In the genomic region with DNA sequence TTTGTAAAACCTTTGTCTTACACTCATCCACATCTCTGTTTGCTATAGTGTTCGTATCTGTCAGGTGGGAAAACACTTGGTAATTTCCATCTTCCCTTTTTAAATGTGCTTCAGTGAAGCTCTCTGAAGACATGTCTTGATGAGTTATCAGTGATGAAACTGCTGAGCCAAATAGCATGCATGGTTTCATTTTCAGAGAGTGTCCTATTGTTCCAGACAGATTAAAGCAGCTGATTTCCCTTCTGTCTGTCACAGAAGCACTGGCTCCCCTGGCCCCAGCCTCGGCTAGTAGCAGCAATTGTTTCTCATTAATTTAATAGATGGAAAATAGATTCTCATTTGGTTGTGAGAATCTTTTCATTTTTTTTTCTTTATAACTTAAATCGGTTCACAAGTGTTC, we compare ENCODE assay signal across 28 mouse cellular contexts. TPM values are rescaled to one million over a fixed set of nuclear protein-coding genes. Genes with fewer than 3 reads are reported as not detected.
DNase-seq lines count a peak whose midpoint lies in the region; ATAC-seq and TF ChIP-seq lines count a peak whose summit lies in the region.
"Had no signal": no experiment of that assay in that cellular context is flagged by ENCODE, and none has a peak within 500 bp of the region (broad histone marks: within the 10 kb centered on the region; RNA-seq: fewer than 3 reads in every experiment).

No protein-coding gene starts in this region.

- no peaks in the 10 kb centered on the region for H3K4me1 ChIP-seq in forebrain, postnatal 0 days (ENCODE audit: insufficient read depth)
- peaks cover 11% of the 10 kb centered on the region for H3K4me1 ChIP-seq in forebrain, embryonic 10.5 days
- H3K4me1 ChIP-seq in midbrain, postnatal 0 days (ENCODE audit: insufficient read depth, low read length), result no peaks in the 10 kb centered on the region
- no peaks in the 10 kb centered on the region for H3K4me1 ChIP-seq in midbrain, embryonic 14.5 days (ENCODE audit: control insufficient read depth, insufficient read depth, low read length)
- peaks cover 22% of the 10 kb centered on the region for H3K4me1 ChIP-seq in intestine, embryonic 15.5 days (replicated peaks)
- H3K4me1 ChIP-seq: forebrain, embryonic 12.5 days; hindbrain, embryonic 12.5 days had no signal

- no peaks in the 10 kb centered on the region for H3K27me3 ChIP-seq in forebrain, postnatal 0 days (ENCODE audit: insufficient read depth, low read length)
- no peaks in the 10 kb centered on the region for H3K27me3 ChIP-seq in forebrain, embryonic 10.5 days (ENCODE audit: poor library complexity, severe bottlenecking)
- H3K27me3 ChIP-seq in midbrain, postnatal 0 days (ENCODE audit: insufficient read depth, low read length), result no peaks in the 10 kb centered on the region
- no peaks in the 10 kb centered on the region for H3K27me3 ChIP-seq in midbrain, embryonic 14.5 days (ENCODE audit: control insufficient read depth, insufficient read depth, low read length)
- no peaks in the 10 kb centered on the region for H3K27me3 ChIP-seq in intestine, embryonic 15.5 days (replicated peaks)
- H3K27me3 ChIP-seq: embryonic facial prominence, embryonic 15.5 days; forebrain, embryonic 12.5 days; heart, embryonic 13.5 days; hindbrain, embryonic 12.5 days had no signal

- H3K4me3 ChIP-seq in forebrain, postnatal 0 days (ENCODE audit: low read depth, low read length), result no peak overlapping the region
- no peak overlapping the region for H3K4me3 ChIP-seq in forebrain, embryonic 10.5 days
- H3K4me3 ChIP-seq in midbrain, postnatal 0 days (ENCODE audit: low read depth, low read length), result no peak overlapping the region
- H3K4me3 ChIP-seq in midbrain, embryonic 14.5 days (replicated peaks; ENCODE audit: low read depth, low read length), result no peak overlapping the region
- no peak overlapping the region for H3K4me3 ChIP-seq in intestine, embryonic 15.5 days (replicated peaks)
- H3K4me3 ChIP-seq: embryonic facial prominence, embryonic 15.5 days; forebrain, embryonic 12.5 days; gastrocnemius, adult 2 months; heart, embryonic 13.5 days; hindbrain, embryonic 12.5 days had no signal

- H3K4me2 ChIP-seq in forebrain, postnatal 0 days (ENCODE audit: low read depth), result no peak overlapping the region
- no peak overlapping the region for H3K4me2 ChIP-seq in midbrain, postnatal 0 days (ENCODE audit: low read depth, low read length, poor library complexity, severe bottlenecking)
- H3K4me2 ChIP-seq in midbrain, embryonic 14.5 days (ENCODE audit: low read length), result no peak overlapping the region
- H3K4me2 ChIP-seq in intestine, embryonic 15.5 days (replicated peaks), result no peak overlapping the region
- H3K4me2 ChIP-seq: embryonic facial prominence, embryonic 15.5 days; forebrain, embryonic 12.5 days; heart, embryonic 13.5 days; hindbrain, embryonic 12.5 days had no signal

- no peak for TF ChIP-seq CTCF in forebrain, postnatal 0 days (IDR thresholded peaks at IDR 0.05; ENCODE audit: low read depth)
- no peak for TF ChIP-seq CTCF in midbrain, postnatal 0 days (IDR thresholded peaks at IDR 0.05)

- H3K9ac ChIP-seq in forebrain, postnatal 0 days, result no peak overlapping the region
- no peak overlapping the region for H3K9ac ChIP-seq in midbrain, postnatal 0 days (replicated peaks; ENCODE audit: low read length, poor library complexity, severe bottlenecking)
- H3K9ac ChIP-seq in midbrain, embryonic 14.5 days (replicated peaks; ENCODE audit: low read length), result no peak overlapping the region
- H3K9ac ChIP-seq in intestine, embryonic 15.5 days, result no peak overlapping the region
- H3K9ac ChIP-seq: embryonic facial prominence, embryonic 15.5 days; forebrain, embryonic 12.5 days; hindbrain, embryonic 12.5 days had no signal

- ATAC-seq in forebrain, postnatal 0 days, result peak; percentile 16; the same call in 1 of the 2 replicates
- ATAC-seq in midbrain, postnatal 0 days (ENCODE audit: low FRiP score), result no peak
- no peak for ATAC-seq in midbrain, embryonic 14.5 days (ENCODE audit: low FRiP score, low TSS enrichment)
- no peak for ATAC-seq in intestine, embryonic 15.5 days
- ATAC-seq: CD4-positive, CD25-positive, alpha-beta regulatory T cell, adult 4 months; forebrain, embryonic 16.5 days; intestine, postnatal 0 days had no signal

- no peak for DNase-seq in forebrain, postnatal 0 days
- no peak for DNase-seq in forebrain, embryonic 10.5 days (ENCODE audit: extremely low spot score, low spot score)
- peak; percentile 44 for DNase-seq in midbrain, postnatal 0 days (ENCODE audit: low spot score)
- no peak for DNase-seq in midbrain, embryonic 14.5 days
- peak; percentile 77 for DNase-seq in retina, embryonic 14.5 days (ENCODE audit: low spot score)
- DNase-seq in heart, adult 11 months, result no peak
- DNase-seq: adrenal gland, adult 2 months; adrenal gland, postnatal 25 days; B cell, adult 2 months; cerebellum, adult 11 months; cerebellum, adult 8-10 months; cerebellum, postnatal 14 days; embryo, embryonic 11 days; gastrocnemius, adult 2 months; gastrocnemius, postnatal 25 days; heart, postnatal 36 days had no signal

- H3K9me3 ChIP-seq in forebrain, postnatal 0 days (ENCODE audit: low read length), result no peaks in the 10 kb centered on the region
- H3K9me3 ChIP-seq in forebrain, embryonic 10.5 days, result no peaks in the 10 kb centered on the region
- no peaks in the 10 kb centered on the region for H3K9me3 ChIP-seq in midbrain, postnatal 0 days (ENCODE audit: low read length)
- H3K9me3 ChIP-seq in midbrain, embryonic 14.5 days (ENCODE audit: control insufficient read depth, low read length), result no peaks in the 10 kb centered on the region
- no peaks in the 10 kb centered on the region for H3K9me3 ChIP-seq in intestine, embryonic 15.5 days
- H3K9me3 ChIP-seq: embryonic facial prominence, embryonic 15.5 days; forebrain, embryonic 12.5 days; hindbrain, embryonic 12.5 days had no signal

- H3K36me3 ChIP-seq in forebrain, postnatal 0 days (ENCODE audit: insufficient read depth), result 0 out of 2 replicates have a peak, but pooled peaks cover 5% of the 10 kb centered on the region
- H3K36me3 ChIP-seq in forebrain, embryonic 10.5 days (replicated peaks), result peaks cover 44% of the 10 kb centered on the region
- H3K36me3 ChIP-seq in midbrain, postnatal 0 days (ENCODE audit: insufficient read depth, low read length), result no peaks in the 10 kb centered on the region
- H3K36me3 ChIP-seq in midbrain, embryonic 14.5 days (ENCODE audit: control insufficient read depth, insufficient read depth, low read length), result no peaks in the 10 kb centered on the region
- peaks cover 31% of the 10 kb centered on the region for H3K36me3 ChIP-seq in intestine, embryonic 15.5 days
- H3K36me3 ChIP-seq: forebrain, embryonic 12.5 days; hindbrain, embryonic 12.5 days had no signal

- WGBS in forebrain, postnatal 0 days, result 56% methylated on average over 3 of the region's 3 CpGs
- 88% methylated on average over 3 of the region's 3 CpGs for WGBS in forebrain, embryonic 10.5 days
- WGBS in midbrain, postnatal 0 days, result 70% methylated on average over 3 of the region's 3 CpGs
- 65% methylated on average over 3 of the region's 3 CpGs for WGBS in midbrain, embryonic 14.5 days
- WGBS in intestine, embryonic 15.5 days, result 80% methylated on average over 3 of the region's 3 CpGs

- H3K27ac ChIP-seq in forebrain, postnatal 0 days (ENCODE audit: low read depth, low read length), result no peak overlapping the region
- no peak overlapping the region for H3K27ac ChIP-seq in forebrain, embryonic 10.5 days
- H3K27ac ChIP-seq in midbrain, postnatal 0 days (ENCODE audit: low read depth, low read length), result no peak overlapping the region
- no peak overlapping the region for H3K27ac ChIP-seq in midbrain, embryonic 14.5 days (replicated peaks; ENCODE audit: low read depth, low read length)
- H3K27ac ChIP-seq in intestine, embryonic 15.5 days, result no peak overlapping the region
- H3K27ac ChIP-seq: embryonic facial prominence, embryonic 15.5 days; forebrain, embryonic 12.5 days; gastrocnemius, adult 2 months; hindbrain, embryonic 12.5 days had no signal

RNA-seq across cellular contexts. Expression of gene Lamb1, which starts 25.9 kb away (rescaled TPM):
- total RNA-seq in forebrain, postnatal 0 days (2014; rRNA removed), result 25.3 and 33.4 TPM in 2 replicates
- polyA plus RNA-seq in forebrain, postnatal 0 days (2015; fragmentation: Nextera tagmentation; extraction: Ambion mirVana), result 10.2 and 12.1 TPM in 2 replicates
- polyA plus RNA-seq in forebrain, embryonic 10.5 days (2016; fragmentation: Nextera tagmentation; extraction: Ambion mirVana), result 22.6 and 23.1 TPM in 2 replicates
- total RNA-seq in midbrain, postnatal 0 days (2014; rRNA removed), result 19.5 and 24.6 TPM in 2 replicates
- 7.6 and 8.1 TPM in 2 replicates for polyA plus RNA-seq in midbrain, postnatal 0 days (2015; fragmentation: Nextera tagmentation; extraction: Ambion mirVana)
- polyA plus RNA-seq in midbrain, embryonic 14.5 days (2014; fragmentation: Nextera tagmentation; extraction: Ambion mirVana), result 3.9 and 16.7 TPM in 2 replicates
- polyA plus RNA-seq in intestine, embryonic 15.5 days (2015; fragmentation: Nextera tagmentation; extraction: Ambion mirVana), result 73.5 and 81.3 TPM in 2 replicates
- total RNA-seq: granulocyte monocyte progenitor cell, adult 5-6 weeks had no signal
- polyA plus RNA-seq: CD4-positive, CD25-positive, alpha-beta regulatory T cell, adult 4 months had no signal

RNA-seq across cellular contexts. Expression of gene Gm6993, which starts 50.4 kb away (rescaled TPM):
- total RNA-seq in forebrain, postnatal 0 days (2014; rRNA removed), result not detected in 2 replicates
- not detected in 2 replicates for polyA plus RNA-seq in forebrain, postnatal 0 days (2015; fragmentation: Nextera tagmentation; extraction: Ambion mirVana)
- polyA plus RNA-seq in forebrain, embryonic 10.5 days (2016; fragmentation: Nextera tagmentation; extraction: Ambion mirVana), result not detected in 2 replicates
- not detected in 2 replicates for total RNA-seq in midbrain, postnatal 0 days (2014; rRNA removed)
- polyA plus RNA-seq in midbrain, postnatal 0 days (2015; fragmentation: Nextera tagmentation; extraction: Ambion mirVana), result not detected in 2 replicates
- not detected in 2 replicates for polyA plus RNA-seq in midbrain, embryonic 14.5 days (2014; fragmentation: Nextera tagmentation; extraction: Ambion mirVana)
- not detected in 2 replicates for polyA plus RNA-seq in intestine, embryonic 15.5 days (2015; fragmentation: Nextera tagmentation; extraction: Ambion mirVana)
- total RNA-seq: adrenal gland, adult 2 months; adrenal gland, postnatal 25 days; common myeloid progenitor, adult 5-6 weeks; gastrocnemius, adult 2 months; gastrocnemius, postnatal 25 days; granulocyte monocyte progenitor cell, adult 5-6 weeks; heart, postnatal 36 days had no signal
- polyA plus RNA-seq: adrenal gland, adult 2 months; CD4-positive, CD25-positive, alpha-beta regulatory T cell, adult 4 months; embryonic facial prominence, embryonic 11.5 days; embryonic facial prominence, embryonic 15.5 days; forebrain, embryonic 12.5 days; forebrain, embryonic 16.5 days; heart, embryonic 13.5 days; heart, postnatal 0 days; hindbrain, embryonic 12.5 days; intestine, postnatal 0 days had no signal

Comparison
In these comparisons a context has a peak if more than half of its experiments do, and no peak if none do; other contexts are left out.
1. DNase-seq: peak in midbrain, postnatal 0 days (single experiment) and retina, embryonic 14.5 days (single experiment); none in forebrain, postnatal 0 days (single experiment), forebrain, embryonic 10.5 days (single experiment), midbrain, embryonic 14.5 days (single experiment) and heart, adult 11 months (single experiment).